Mouse (Mus musculus): ENCODE measurements around the gene Gm44596.

DNA sequence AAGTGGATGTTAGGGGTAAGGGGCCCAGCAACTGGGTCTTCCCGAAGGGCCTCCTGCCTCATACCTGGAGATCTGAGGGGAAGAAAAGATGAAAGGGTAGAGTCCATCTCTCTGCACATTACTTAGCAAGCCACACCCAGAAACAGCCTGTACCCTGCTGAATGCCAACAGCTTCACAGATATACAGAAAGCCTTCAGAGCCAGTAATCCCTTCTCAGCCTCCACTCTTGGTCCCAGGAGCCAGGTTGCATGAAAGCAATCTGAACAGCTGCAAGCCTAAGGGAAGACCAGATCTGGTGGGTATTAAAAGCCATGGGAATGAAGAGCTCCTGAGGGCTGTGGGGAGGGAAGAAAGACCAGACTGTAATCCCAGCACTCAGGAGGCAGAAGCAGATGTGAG is 13.9 kb downstream of the Gm44596 start:
- TF ChIP-seq CTCF (IDR thresholded peaks at IDR 0.05; ENCODE audit: extremely low read depth, insufficient read depth, insufficient read length, insufficient replicate concordance), result no peak
- TF ChIP-seq POLR2A (IDR thresholded peaks at IDR 0.05; ENCODE audit: low read depth, low read length), result no peak

Measured in spleen, adult 2 months (tissue).